17 mouse cellular contexts compared by ENCODE assay signal in genomic region chr4:53488803-53489202, GRCm38 (mm10). TPM values are rescaled to one million over a fixed set of nuclear protein-coding genes. Genes with fewer than 3 reads are reported as not detected.
DNase-seq lines count a peak whose midpoint lies in the region; ATAC-seq and TF ChIP-seq lines count a peak whose summit lies in the region.
"Had no signal": no experiment of that assay in that cellular context is flagged by ENCODE, and none has a peak within 500 bp of the region (broad histone marks: within the 10 kb centered on the region; RNA-seq: fewer than 3 reads in every experiment).

No protein-coding gene starts in this region.

- no peak overlapping the region for H3K9ac ChIP-seq in lung, embryonic 16.5 days (ENCODE audit: low read length)
- H3K9ac ChIP-seq in midbrain, embryonic 11.5 days (ENCODE audit: low read length), result no peak overlapping the region
- H3K9ac ChIP-seq: embryonic facial prominence, embryonic 13.5 days; limb, embryonic 13.5 days; neural tube, embryonic 13.5 days had no signal

- peak; percentile 15 for DNase-seq in heart, postnatal 4 days
- no peak for DNase-seq in heart, adult 8-10 months (ENCODE audit: low spot score)
- no peak for DNase-seq in lung, adult 2 months
- peak; percentile 91 for DNase-seq in cerebellum, adult 9-11 months
- no peak for DNase-seq in midbrain, embryonic 11.5 days (ENCODE audit: low spot score, missing footprints)
- DNase-seq in right cerebral cortex, postnatal 10 days (ENCODE audit: low spot score in 2 of 2), result no peak
- DNase-seq: B cell, adult 2 months; heart, postnatal 10 days; thymus, adult 18-20 months had no signal

- peaks cover 20% of the 10 kb centered on the region for H3K4me1 ChIP-seq in lung, embryonic 16.5 days (replicated peaks; ENCODE audit: control insufficient read depth, insufficient read depth, low read length)
- H3K4me1 ChIP-seq in lung, adult 2 months (ENCODE audit: control insufficient read depth, insufficient read depth, low read length), result peaks cover 5% of the 10 kb centered on the region
- peaks cover 8% of the 10 kb centered on the region for H3K4me1 ChIP-seq in midbrain, embryonic 11.5 days (ENCODE audit: control insufficient read depth, insufficient read depth, low read length)

- no peak overlapping the region for H3K4me2 ChIP-seq in lung, embryonic 16.5 days (ENCODE audit: low read depth, low read length)
- no peak overlapping the region for H3K4me2 ChIP-seq in midbrain, embryonic 11.5 days
- H3K4me2 ChIP-seq: embryonic facial prominence, embryonic 13.5 days; limb, embryonic 13.5 days; neural tube, embryonic 13.5 days had no signal

- H3K4me3 ChIP-seq in lung, embryonic 16.5 days (ENCODE audit: low read length), result no peak overlapping the region
- H3K4me3 ChIP-seq in lung, adult 2 months (replicated peaks; ENCODE audit: extremely low read depth, low read depth, low read length), result no peak overlapping the region
- H3K4me3 ChIP-seq in midbrain, embryonic 11.5 days (ENCODE audit: low read depth, low read length), result no peak overlapping the region
- H3K4me3 ChIP-seq: embryonic facial prominence, embryonic 13.5 days; left cerebral cortex, adult 2 months; limb, embryonic 13.5 days; neural tube, embryonic 13.5 days had no signal

- 60% methylated on average over 5 of the region's 5 CpGs for WGBS in lung, embryonic 16.5 days
- WGBS in lung, adult 2 months, result 76% methylated on average over 5 of the region's 5 CpGs
- 94% methylated on average over 5 of the region's 5 CpGs for WGBS in midbrain, embryonic 11.5 days

- TF ChIP-seq POLR2A in lung, adult 2 months (IDR thresholded peaks at IDR 0.05; ENCODE audit: borderline replicate concordance, extremely low read depth, low read depth, low read length), result no peak

- no peaks in the 10 kb centered on the region; the same call in 1 of the 2 replicates for H3K36me3 ChIP-seq in lung, embryonic 16.5 days (ENCODE audit: control insufficient read depth, insufficient read depth, low read length)
- no peaks in the 10 kb centered on the region for H3K36me3 ChIP-seq in midbrain, embryonic 11.5 days (ENCODE audit: control insufficient read depth, insufficient read depth, low read length)
- H3K36me3 ChIP-seq: embryonic facial prominence, embryonic 13.5 days; limb, embryonic 13.5 days; neural tube, embryonic 13.5 days had no signal

- ATAC-seq in lung, embryonic 16.5 days (ENCODE audit: low read depth), result 0 out of 2 replicates have a peak, but pooled peaks have one; percentile 26
- peak; percentile 24; the same call in 1 of the 2 replicates for ATAC-seq in megakaryocyte progenitor cell, adult 5-6 weeks (replicated peaks; ENCODE audit: poor library complexity)
- ATAC-seq in midbrain, embryonic 11.5 days (ENCODE audit: low FRiP score), result no peak
- ATAC-seq: Patski had no signal

- no peak overlapping the region for H3K27ac ChIP-seq in lung, embryonic 16.5 days (ENCODE audit: low read length)
- H3K27ac ChIP-seq in midbrain, embryonic 11.5 days (ENCODE audit: low read depth, low read length), result no peak overlapping the region
- H3K27ac ChIP-seq: embryonic facial prominence, embryonic 13.5 days; kidney, postnatal 0 days; limb, embryonic 13.5 days; neural tube, embryonic 13.5 days had no signal

- no peaks in the 10 kb centered on the region for H3K9me3 ChIP-seq in lung, embryonic 16.5 days (ENCODE audit: control insufficient read depth, low read length)
- H3K9me3 ChIP-seq in midbrain, embryonic 11.5 days (ENCODE audit: control insufficient read depth, low read length), result no peaks in the 10 kb centered on the region
- H3K9me3 ChIP-seq: embryonic facial prominence, embryonic 13.5 days; limb, embryonic 13.5 days; neural tube, embryonic 13.5 days had no signal

- TF ChIP-seq CTCF in lung, adult 2 months (IDR thresholded peaks at IDR 0.05; ENCODE audit: insufficient read depth, low read length), result no peak

- H3K27me3 ChIP-seq in lung, embryonic 16.5 days (ENCODE audit: control insufficient read depth, insufficient read depth, low read depth, low read length), result no peaks in the 10 kb centered on the region
- no peaks in the 10 kb centered on the region for H3K27me3 ChIP-seq in midbrain, embryonic 11.5 days (ENCODE audit: control insufficient read depth, insufficient read depth, low read length)
- H3K27me3 ChIP-seq: embryonic facial prominence, embryonic 13.5 days; limb, embryonic 13.5 days; neural tube, embryonic 13.5 days; Patski had no signal

RNA-seq across cellular contexts. Expression of gene Slc44a1, which starts 48.6 kb away (rescaled TPM):
- total RNA-seq in heart, postnatal 4 days (2021), result 10 to 100 TPM; 40.9 to 43.2 TPM
- total RNA-seq in heart, adult 8-10 months (2022), result 10 to 100 TPM; 26.4 to 31.2 (median 28.9) TPM
- polyA plus RNA-seq in lung, embryonic 16.5 days (2015; fragmentation: Nextera tagmentation; extraction: Ambion mirVana), result 16.2 and 24.5 TPM in 2 replicates
- 29.0 and 45.2 TPM in 2 replicates for polyA plus RNA-seq in lung, adult 2 months (2012; rRNA removed)
- 5.5 and 5.8 TPM in 2 replicates for total RNA-seq in megakaryocyte progenitor cell, adult 5-6 weeks (2015)
- 3.5 and 5.5 TPM in 2 replicates for total RNA-seq in megakaryocyte progenitor cell, adult 5-6 weeks (2017)
- polyA plus RNA-seq in midbrain, embryonic 11.5 days (2014; fragmentation: Nextera tagmentation; extraction: Ambion mirVana), result 15.6 and 16.8 TPM in 2 replicates

Comparison
In these comparisons a context has a peak if more than half of its experiments do, and no peak if none do; other contexts are left out.
1. DNase-seq: peak in heart, postnatal 4 days (single experiment) and cerebellum, adult 9-11 months (single experiment); none in heart, adult 8-10 months (single experiment), lung, adult 2 months (single experiment), midbrain, embryonic 11.5 days (single experiment) and right cerebral cortex, postnatal 10 days (0 of 2).
2. RNA of gene Slc44a1, which starts 48.6 kb away (total RNA-seq): 40.9 to 43.2 TPM in heart, postnatal 4 days and 26.4 to 31.2 TPM in heart, adult 8-10 months; 3.5 to 5.8 TPM in megakaryocyte progenitor cell, adult 5-6 weeks; every median in the first group is over 4 times any median in the second.